Mouse (Mus musculus): ENCODE data around the gene Insl5. TPM values are rescaled to one million over a fixed set of nuclear protein-coding genes. Genes with fewer than 3 reads are reported as not detected.

Insl5 gene
- polyA plus RNA-seq, 1 experiment from 2014 or later = 0.30 TPM

DNA sequence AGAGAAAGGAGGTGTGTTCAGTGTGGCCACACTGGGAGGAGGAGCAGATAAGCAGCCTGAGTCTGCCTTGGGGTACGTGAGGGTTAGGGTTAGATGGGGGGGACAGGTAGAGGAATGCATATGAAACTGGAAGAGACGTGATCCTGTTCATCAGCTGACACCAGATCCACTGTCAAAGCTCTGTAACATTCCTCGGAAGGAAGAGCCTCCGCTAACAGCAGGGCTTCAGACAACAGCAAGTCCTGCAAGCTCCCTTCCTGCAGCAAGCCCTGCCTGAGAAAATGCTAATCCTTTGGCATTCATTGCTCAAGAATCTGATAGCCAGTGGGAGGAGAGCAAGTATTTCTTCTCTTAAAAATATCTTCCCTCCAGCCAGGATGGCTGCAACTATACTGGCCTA lies 13.2 kb downstream of the Insl5 start:
- H3K36me3 ChIP-seq (replicated peaks) = no peaks in the 10 kb centered on the region
- no peaks in the 10 kb centered on the region for H3K9me3 ChIP-seq
- H3K4me2 ChIP-seq = 0 out of 2 replicates have a peak overlapping the region, but pooled peaks have one; percentile 4
- no peak overlapping the region for H3K4me3 ChIP-seq
- WGBS = 0% methylated on average over 4 of the region's 4 CpGs
- no peak overlapping the region for H3K9ac ChIP-seq
- no peak; the same call in 1 of the 2 replicates for ATAC-seq (replicated peaks)
- H3K27me3 ChIP-seq (replicated peaks) = no peaks in the 10 kb centered on the region
- H3K4me1 ChIP-seq = peaks cover 17% of the 10 kb centered on the region
- H3K27ac ChIP-seq = no peak overlapping the region

GRCm38 (mm10) chr4:103011823-103012222 lies 14.8 kb downstream of the Insl5 start:
- no peaks in the 10 kb centered on the region for H3K9me3 ChIP-seq
- WGBS = 23% methylated on average over 7 of the region's 7 CpGs
- no peak overlapping the region for H3K9ac ChIP-seq
- H3K4me1 ChIP-seq = peaks cover 23% of the 10 kb centered on the region
- H3K27ac ChIP-seq = peak overlapping the region; percentile 76
- H3K4me2 ChIP-seq = peak overlapping the region; percentile 39
- ATAC-seq (replicated peaks) = peak; percentile 92
- H3K36me3 ChIP-seq (replicated peaks) = no peaks in the 10 kb centered on the region
- H3K4me3 ChIP-seq = peak overlapping the region; percentile 16; the same call in 1 of the 2 replicates
- H3K27me3 ChIP-seq (replicated peaks) = no peaks in the 10 kb centered on the region

- no peaks in the 10 kb centered on the region for H3K36me3 ChIP-seq (replicated peaks)
- no peak overlapping the region for H3K4me2 ChIP-seq
- no peak overlapping the region for H3K27ac ChIP-seq
- H3K4me3 ChIP-seq = no peak overlapping the region
- no peak overlapping the region for H3K9ac ChIP-seq
- ATAC-seq (replicated peaks) = no peak
- no peaks in the 10 kb centered on the region for H3K27me3 ChIP-seq (replicated peaks)
- H3K9me3 ChIP-seq = no peaks in the 10 kb centered on the region
- H3K4me1 ChIP-seq = peaks cover 26% of the 10 kb centered on the region
- 95% methylated on average over 4 of the region's 4 CpGs for WGBS
Observed at GRCm38 (mm10) chr4:103010734-103011133, 15.9 kb downstream of the Insl5 start.

DNA sequence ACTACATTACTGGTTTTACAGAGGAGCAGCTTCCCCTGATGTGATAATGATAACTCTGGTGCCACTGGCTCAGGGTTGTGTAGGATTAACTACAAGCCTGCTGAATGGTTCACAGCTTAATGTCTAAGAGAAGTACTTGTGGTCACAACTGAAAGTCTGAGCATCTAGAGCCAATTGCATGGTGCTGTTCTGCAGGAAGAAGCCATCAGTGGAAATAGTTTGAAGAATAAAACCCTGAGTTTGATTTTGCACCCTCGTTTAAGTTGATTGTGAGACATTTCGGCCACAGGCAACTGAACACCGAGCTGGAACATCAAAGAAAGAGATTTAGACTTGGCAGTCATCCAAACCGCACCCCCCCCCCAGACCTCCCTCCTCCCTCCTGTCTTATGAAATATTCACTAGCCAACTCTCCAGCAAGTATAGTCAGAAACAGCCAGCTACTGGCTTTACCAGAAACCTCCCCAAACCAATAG lies 19.7 kb downstream of the Insl5 start:
- Histone ChIP-seq H3K4me3 (no peak overlapping the region), H3K9ac (no peak overlapping the region), H3K4me1 (peaks cover 14% of the 10 kb centered on the region), H3K4me2 (no peak overlapping the region), H3K27me3 (replicated peaks) (no peaks in the 10 kb centered on the region), H3K27ac (peak overlapping the region; percentile 60), H3K36me3 (replicated peaks) (no peaks in the 10 kb centered on the region), H3K9me3 (no peaks in the 10 kb centered on the region)
- ATAC-seq (replicated peaks) = peak; percentile 51; the same call in 1 of the 2 replicates
- WGBS = 12% methylated on average over 4 of the region's 4 CpGs

- no peak overlapping the region for H3K4me3 ChIP-seq
- no peak for ATAC-seq (replicated peaks)
- peak overlapping the region; percentile 60; the same call in 1 of the 2 replicates for H3K27ac ChIP-seq
- no peak overlapping the region for H3K4me2 ChIP-seq
- no peak overlapping the region for H3K9ac ChIP-seq
- no peaks in the 10 kb centered on the region for H3K36me3 ChIP-seq (replicated peaks)
- H3K4me1 ChIP-seq = peaks cover 9% of the 10 kb centered on the region; the same call in 1 of the 2 replicates
- no peaks in the 10 kb centered on the region for H3K27me3 ChIP-seq (replicated peaks)
- H3K9me3 ChIP-seq = no peaks in the 10 kb centered on the region
- 61% methylated on average over 5 of the region's 5 CpGs for WGBS
Observed at GRCm38 (mm10) chr4:103006266-103006665, 20.4 kb downstream of the Insl5 start.

DNA sequence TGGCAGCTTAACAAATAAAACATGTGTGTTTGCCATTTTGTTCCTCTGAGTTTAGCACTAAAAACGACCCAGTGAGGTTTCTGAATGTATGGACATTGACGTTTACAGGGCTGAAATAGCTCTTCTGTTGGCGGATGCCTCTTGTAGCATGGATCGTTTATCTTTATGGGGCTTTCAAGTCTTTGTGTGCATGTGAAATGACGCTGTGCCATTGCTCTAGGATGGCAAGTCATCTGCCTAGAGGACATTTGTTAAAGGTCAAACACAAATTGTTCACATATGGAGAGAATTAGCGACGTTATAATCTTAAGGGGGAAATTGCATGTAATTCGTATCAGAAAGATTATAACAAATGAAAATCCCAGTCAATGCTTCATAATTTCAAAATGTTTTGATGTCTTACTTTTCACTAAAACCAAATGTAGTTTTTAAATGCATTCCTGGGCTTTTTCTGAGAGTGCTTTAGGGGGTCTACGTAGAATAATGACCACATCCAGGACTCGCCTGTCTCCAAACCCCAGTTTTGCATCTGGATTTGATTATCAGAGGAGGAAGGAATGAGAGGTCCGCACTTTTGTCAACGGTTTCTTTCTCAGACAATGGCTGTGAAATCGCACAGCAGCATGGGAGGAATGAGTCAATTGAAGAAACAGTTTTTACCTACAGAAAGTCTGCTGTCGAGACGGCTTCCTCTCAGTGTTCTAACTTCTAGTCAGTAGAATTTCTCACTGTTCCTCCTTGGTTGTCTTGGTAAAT lies 21.3 kb downstream of the Insl5 start:
- no peaks in the 10 kb centered on the region for H3K36me3 ChIP-seq (replicated peaks)
- no peaks in the 10 kb centered on the region for H3K9me3 ChIP-seq
- WGBS = 66% methylated on average over 15 of the region's 15 CpGs
- no peak overlapping the region for H3K4me2 ChIP-seq
- no peak overlapping the region for H3K27ac ChIP-seq
- no peak overlapping the region for H3K4me3 ChIP-seq
- H3K27me3 ChIP-seq (replicated peaks) = no peaks in the 10 kb centered on the region
- ATAC-seq (replicated peaks) = no peak
- no peak overlapping the region for H3K9ac ChIP-seq
- H3K4me1 ChIP-seq = peaks cover 9% of the 10 kb centered on the region; the same call in 1 of the 2 replicates

DNA sequence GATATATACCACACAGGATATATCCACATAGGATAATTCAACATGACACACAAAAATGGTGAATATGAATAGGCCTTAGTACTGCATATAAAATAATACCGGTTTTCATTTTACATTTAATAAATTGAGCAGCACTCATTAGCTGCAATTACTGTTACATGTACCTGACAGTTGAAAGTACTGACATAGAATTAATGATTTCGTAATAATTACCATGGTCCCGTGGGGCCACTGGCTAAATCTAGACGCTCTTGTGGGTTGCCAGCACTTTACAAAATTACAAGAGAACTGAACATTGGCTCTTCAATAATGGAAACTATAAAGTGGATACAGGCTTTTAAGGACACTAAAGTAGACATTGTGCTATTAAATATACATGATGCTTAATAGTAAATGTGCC lies 22.0 kb downstream of the Insl5 start:
- H3K4me2 ChIP-seq = no peak overlapping the region
- H3K4me3 ChIP-seq = no peak overlapping the region
- peaks cover 9% of the 10 kb centered on the region; the same call in 1 of the 2 replicates for H3K4me1 ChIP-seq
- no peak overlapping the region for H3K27ac ChIP-seq
- no peaks in the 10 kb centered on the region for H3K27me3 ChIP-seq (replicated peaks)
- WGBS = 73% methylated on average over 4 of the region's 4 CpGs
- H3K9ac ChIP-seq = no peak overlapping the region
- no peaks in the 10 kb centered on the region for H3K9me3 ChIP-seq
- H3K36me3 ChIP-seq (replicated peaks) = no peaks in the 10 kb centered on the region
- no peak; the same call in 1 of the 2 replicates for ATAC-seq (replicated peaks)

GRCm38 (mm10) chr4:102991685-102992084 lies 35.0 kb downstream of the Insl5 start:
- no peaks in the 10 kb centered on the region for H3K4me1 ChIP-seq
- no peak for ATAC-seq (replicated peaks)
- H3K27me3 ChIP-seq (replicated peaks) = no peaks in the 10 kb centered on the region
- no peak overlapping the region for H3K4me2 ChIP-seq
- H3K9ac ChIP-seq = no peak overlapping the region
- no peaks in the 10 kb centered on the region for H3K36me3 ChIP-seq (replicated peaks)
- H3K4me3 ChIP-seq = no peak overlapping the region
- H3K27ac ChIP-seq = no peak overlapping the region
- no peaks in the 10 kb centered on the region for H3K9me3 ChIP-seq
- 69% methylated on average over 3 of the region's 3 CpGs for WGBS

- ATAC-seq (replicated peaks) = no peak
- 83% methylated on average over 11 of the region's 11 CpGs for WGBS
Observed at GRCm38 (mm10) chr4:102990595-102991340, 35.9 kb downstream of the Insl5 start.

GRCm38 (mm10) chr4:102990016-102990415 lies 36.6 kb downstream of the Insl5 start:
- WGBS = 82% methylated on average over 4 of the region's 4 CpGs
- Histone ChIP-seq H3K27ac (no peak overlapping the region), H3K4me3 (no peak overlapping the region), H3K4me1 (no peaks in the 10 kb centered on the region), H3K9ac (no peak overlapping the region), H3K36me3 (replicated peaks) (no peaks in the 10 kb centered on the region), H3K4me2 (no peak overlapping the region), H3K9me3 (no peaks in the 10 kb centered on the region), H3K27me3 (replicated peaks) (no peaks in the 10 kb centered on the region)
- ATAC-seq (replicated peaks) = no peak

More at GRCm38 (mm10) chr4:102990595-102991340, 35.9 kb downstream of the Insl5 start:
- no peaks in the 10 kb centered on the region for H3K27me3 ChIP-seq (replicated peaks)
- no peak overlapping the region for H3K4me2 ChIP-seq
- H3K9me3 ChIP-seq = no peaks in the 10 kb centered on the region
- no peak overlapping the region for H3K27ac ChIP-seq
- H3K9ac ChIP-seq = no peak overlapping the region
- no peaks in the 10 kb centered on the region for H3K4me1 ChIP-seq
- no peaks in the 10 kb centered on the region for H3K36me3 ChIP-seq (replicated peaks)
- H3K4me3 ChIP-seq = no peak overlapping the region

DNA sequence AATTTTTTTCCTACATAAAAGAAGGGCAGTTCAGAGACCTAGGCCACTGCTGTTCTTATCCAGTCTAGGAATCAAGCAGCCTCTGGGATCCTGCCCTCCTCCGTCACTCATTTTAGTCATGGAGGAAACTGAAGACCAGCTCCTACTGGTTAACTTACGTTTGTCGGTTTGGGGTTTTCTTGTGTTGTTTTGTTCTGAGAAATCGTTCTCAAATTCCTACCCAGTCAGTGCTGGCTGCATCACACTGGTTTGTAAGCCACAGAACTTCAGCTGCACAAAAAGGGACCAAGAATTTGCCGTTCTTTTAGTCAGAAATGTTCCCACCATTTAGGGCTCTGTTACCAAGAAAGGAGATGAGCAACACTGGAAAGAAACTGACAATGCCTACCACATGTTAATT lies 37.3 kb downstream of the Insl5 start:
- H3K4me3 ChIP-seq = no peak overlapping the region
- ATAC-seq (replicated peaks) = no peak
- WGBS = 75% methylated on average over 5 of the region's 5 CpGs

DNA sequence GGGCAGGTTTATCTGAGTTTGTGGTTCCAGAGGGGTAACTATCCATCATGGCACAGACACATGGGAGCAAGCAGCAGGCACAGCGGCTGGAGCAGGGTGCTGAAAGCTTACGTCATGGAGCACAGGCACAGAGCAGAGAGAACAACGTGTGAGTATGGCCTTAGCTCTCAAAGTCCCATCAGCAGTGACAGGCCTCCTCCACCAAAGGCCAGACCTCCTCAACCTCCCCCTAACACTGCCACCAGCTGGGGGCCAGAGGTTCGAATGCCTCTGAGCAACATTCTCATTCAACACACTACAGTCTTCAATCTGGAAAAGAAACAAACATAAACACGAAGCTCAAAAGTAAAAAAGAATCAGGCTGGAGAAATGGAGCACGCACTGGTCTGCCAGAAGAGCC lies 38.1 kb downstream of the Insl5 start:
- H3K27ac ChIP-seq = no peak overlapping the region
- no peak overlapping the region for H3K9ac ChIP-seq
- 79% methylated on average over 6 of the region's 6 CpGs for WGBS
- no peaks in the 10 kb centered on the region for H3K36me3 ChIP-seq (replicated peaks)
- ATAC-seq (replicated peaks) = no peak
- no peaks in the 10 kb centered on the region for H3K4me1 ChIP-seq
- no peaks in the 10 kb centered on the region for H3K9me3 ChIP-seq
- no peak overlapping the region for H3K4me3 ChIP-seq
- H3K27me3 ChIP-seq (replicated peaks) = no peaks in the 10 kb centered on the region
- no peak overlapping the region for H3K4me2 ChIP-seq

More for the DNA sequence above, 37.3 kb downstream of the Insl5 start:
- Histone ChIP-seq H3K9ac (no peak overlapping the region), H3K27ac (no peak overlapping the region), H3K27me3 (replicated peaks) (no peaks in the 10 kb centered on the region), H3K4me1 (no peaks in the 10 kb centered on the region), H3K9me3 (no peaks in the 10 kb centered on the region), H3K36me3 (replicated peaks) (no peaks in the 10 kb centered on the region), H3K4me2 (no peak overlapping the region)
